Mouse (Mus musculus) CH12.LX (cell line): Measurements from ENCODE around the gene Psmd12. TPM values are rescaled to one million over a fixed set of nuclear protein-coding genes. Genes with fewer than 3 reads are reported as not detected.

Experiments used
- DNase-seq: peaks from one replicate; pipeline ENCODE4 v3.0.0-alpha.2; 2013; ENCODE audit errors: extremely low read depth
- H3K27ac ChIP-seq: 2 replicates; pipeline ENCODE4 v1.5.1; 2012; ENCODE audit warnings: low read depth, mild to moderate bottlenecking, control low read depth, moderate library complexity; ENCODE audit not compliant: insufficient read depth
- H3K27me3 ChIP-seq: replicated peaks from 2 replicates; pipeline ENCODE3; 2012; ENCODE audit warnings: inconsistent platforms
- H3K36me3 ChIP-seq, 2 experiments: replicated peaks in 1 of 2; 2 replicates each; pipeline versions ENCODE3 to v1.6.1; 2012; ENCODE audit warnings: inconsistent platforms in 1 of 2, low read length in 1 of 2, mild to moderate bottlenecking in 1 of 2, mixed read lengths in 1 of 2, moderate library complexity in 1 of 2; ENCODE audit not compliant: control insufficient read depth in 1 of 2, insufficient read depth in 1 of 2
- H3K4me1 ChIP-seq, 2 experiments: 2 replicates each; pipeline ENCODE4 v1.6.1; 2012; ENCODE audit warnings: inconsistent platforms in 1 of 2, moderate library complexity in 1 of 2; ENCODE audit not compliant: insufficient read depth in 2 of 2, control insufficient read depth in 1 of 2
- H3K4me2 ChIP-seq: 2 replicates; pipeline ENCODE4 v1.6.1; 2012; ENCODE audit warnings: low read depth, mild to moderate bottlenecking, control low read depth; ENCODE audit not compliant: poor library complexity, insufficient read depth, severe bottlenecking
- H3K4me3 ChIP-seq, 3 experiments: fragments of 150-350 bp in 1 of 3; sonication (generic) in 1 of 3; replicated peaks in 1 of 3; 2 replicates each; pipeline versions ENCODE3 to v1.5.1; 2011 to 2012; ENCODE audit warnings: low read depth in 2 of 3, low read length in 2 of 3, mild to moderate bottlenecking in 2 of 3, moderate library complexity in 2 of 3, control low read depth in 1 of 3, improper control_type of control experiment in 1 of 3, inconsistent platforms in 1 of 3, mixed read lengths in 1 of 3; ENCODE audit not compliant: poor library complexity in 1 of 3
- H3K79me2 ChIP-seq: replicated peaks from 2 replicates; pipeline ENCODE4 v1.6.1; 2012; ENCODE audit warnings: mild to moderate bottlenecking, moderate library complexity; ENCODE audit not compliant: control insufficient read depth, poor library complexity, insufficient read depth, severe bottlenecking; ENCODE audit errors: extremely low read depth
- H3K9ac ChIP-seq: 2 replicates; pipeline ENCODE4 v1.6.1; 2012; ENCODE audit warnings: low read depth, mild to moderate bottlenecking, control low read depth, moderate library complexity; ENCODE audit not compliant: insufficient read depth
- H3K9me3 ChIP-seq: replicated peaks from 2 replicates; pipeline ENCODE3; 2012; ENCODE audit warnings: low read length, inconsistent platforms, mixed read lengths
- BHLHE40 ChIP-seq: IDR thresholded peaks from 2 replicates; pipeline ENCODE4 v1.6.1; 2011; ENCODE audit warnings: mild to moderate bottlenecking, low read depth, low read length, improper control_type of control experiment
- CHD1 ChIP-seq: IDR thresholded peaks from 2 replicates; pipeline ENCODE4 v1.6.1; 2012; ENCODE audit warnings: low read depth, low read length, improper control_type of control experiment, inconsistent platforms
- CHD2 ChIP-seq: IDR thresholded peaks from 2 replicates; pipeline ENCODE4 v1.6.1; 2011; ENCODE audit warnings: low read length, improper control_type of control experiment
- CTCF ChIP-seq, 2 experiments: IDR thresholded peaks in 1 of 2; conservative IDR thresholded peaks in 1 of 2; 2 replicates each; pipeline ENCODE4 v1.5.1; 2011 to 2012; ENCODE audit warnings: low read depth in 2 of 2, low read length in 2 of 2, improper control_type of control experiment in 1 of 2, inconsistent platforms in 1 of 2, mild to moderate bottlenecking in 1 of 2, moderate library complexity in 1 of 2
- ELF1 ChIP-seq: IDR thresholded peaks from 2 replicates; pipeline ENCODE4 v1.6.1; 2014; ENCODE audit warnings: low read depth, mild to moderate bottlenecking, inconsistent platforms, low read length, improper control_type of control experiment
- ETS1 ChIP-seq: conservative IDR thresholded peaks from 2 replicates; pipeline ENCODE4 v1.6.1; 2012; ENCODE audit warnings: low read depth, mild to moderate bottlenecking, inconsistent platforms, low read length, improper control_type of control experiment, moderate library complexity
- IRF4 ChIP-seq: IDR thresholded peaks from 2 replicates; pipeline ENCODE4 v1.6.1; 2014; ENCODE audit warnings: low read depth, mild to moderate bottlenecking, inconsistent platforms, low read length, improper control_type of control experiment
- JUN ChIP-seq: IDR thresholded peaks from 2 replicates; pipeline ENCODE4 v1.6.1; 2011; ENCODE audit warnings: low read depth, mild to moderate bottlenecking, low read length, improper control_type of control experiment, moderate library complexity; ENCODE audit not compliant: insufficient read depth
- JUND ChIP-seq: conservative IDR thresholded peaks from 2 replicates; pipeline ENCODE4 v1.6.1; 2011; ENCODE audit warnings: low read depth, low read length, improper control_type of control experiment
- MAFK ChIP-seq: IDR thresholded peaks from 2 replicates; pipeline ENCODE4 v1.6.1; 2011; ENCODE audit warnings: low read length, improper control_type of control experiment; ENCODE audit not compliant: insufficient replicate concordance
- MAX ChIP-seq: IDR thresholded peaks from 2 replicates; pipeline ENCODE4 v1.6.1; 2011; ENCODE audit warnings: low read length, improper control_type of control experiment
- MAZ ChIP-seq: IDR thresholded peaks from 2 replicates; pipeline ENCODE4 v1.6.1; 2012; ENCODE audit warnings: low read depth, mild to moderate bottlenecking, inconsistent platforms, low read length, improper control_type of control experiment, moderate library complexity
- MEF2A ChIP-seq: IDR thresholded peaks from 2 replicates; pipeline ENCODE4 v1.6.1; 2014; ENCODE audit warnings: low read depth, mild to moderate bottlenecking, inconsistent platforms, low read length, improper control_type of control experiment, borderline replicate concordance
- MXI1 ChIP-seq: IDR thresholded peaks from 2 replicates; pipeline ENCODE4 v1.6.1; 2011; ENCODE audit warnings: mild to moderate bottlenecking, low read depth, low read length, improper control_type of control experiment
- MYC ChIP-seq: IDR thresholded peaks from 2 replicates; pipeline ENCODE4 v1.6.1; 2011; ENCODE audit warnings: low read depth, mild to moderate bottlenecking, improper control_type of control experiment, low read length
- NRF1 ChIP-seq: IDR thresholded peaks from 2 replicates; pipeline ENCODE4 v1.6.1; 2014; ENCODE audit warnings: low read depth, mild to moderate bottlenecking, inconsistent platforms, low read length, improper control_type of control experiment, moderate library complexity
- POLR2A ChIP-seq: IDR thresholded peaks from 2 replicates; pipeline ENCODE4 v1.6.1; 2011; ENCODE audit warnings: low read depth, mild to moderate bottlenecking, improper control_type of control experiment, low read length
- RCOR1 ChIP-seq: conservative IDR thresholded peaks from 2 replicates; pipeline ENCODE4 v1.6.1; 2012; ENCODE audit warnings: low read depth, mild to moderate bottlenecking, inconsistent platforms, low read length, improper control_type of control experiment
- SIN3A ChIP-seq: IDR thresholded peaks from 2 replicates; pipeline ENCODE4 v1.6.1; 2012; ENCODE audit warnings: low read length, improper control_type of control experiment, inconsistent platforms
- SMC3 ChIP-seq: IDR thresholded peaks from 2 replicates; pipeline ENCODE4 v1.6.1; 2011; ENCODE audit warnings: low read depth, low read length, improper control_type of control experiment
- TBP ChIP-seq: conservative IDR thresholded peaks from 2 replicates; pipeline ENCODE4 v1.6.1; 2011; ENCODE audit warnings: low read depth, low read length, improper control_type of control experiment
- TCF12 ChIP-seq: IDR thresholded peaks from 2 replicates; pipeline ENCODE4 v1.6.1; 2014; ENCODE audit warnings: low read depth, mild to moderate bottlenecking, inconsistent platforms, low read length, improper control_type of control experiment
- UBTF ChIP-seq: IDR thresholded peaks from 2 replicates; pipeline ENCODE4 v1.6.1; 2012; ENCODE audit warnings: low read depth, mild to moderate bottlenecking, inconsistent platforms, low read length, improper control_type of control experiment, moderate library complexity
- USF1 ChIP-seq: IDR thresholded peaks from 2 replicates; pipeline ENCODE4 v1.6.1; 2014; ENCODE audit warnings: low read depth, mild to moderate bottlenecking, inconsistent platforms, low read length, improper control_type of control experiment
- USF2 ChIP-seq: conservative IDR thresholded peaks from 2 replicates; pipeline ENCODE4 v1.6.1; 2011; ENCODE audit warnings: low read depth, low read length, improper control_type of control experiment
- ZMIZ1 ChIP-seq: IDR thresholded peaks from 2 replicates; pipeline ENCODE4 v1.6.1; 2012; ENCODE audit warnings: low read depth, mild to moderate bottlenecking, inconsistent platforms, low read length, improper control_type of control experiment
- dilution Hi-C: fragments of 300-500 bp; cut with MboI; formaldehyde crosslinking; loops from 2 replicates; pipeline ENCODE4 v1.14.3; 2020; ENCODE audit warnings: low sequenced_read_pairs; ENCODE audit not compliant: extremely low pct_unique_long_range_greater_than_20kb, extremely low pct_ligation_motif_present
- in situ Hi-C: fragments of 300-500 bp; cut with MboI; formaldehyde crosslinking; loops from 3 replicates; pipeline ENCODE4 v1.14.3; 2019; ENCODE audit warnings: low sequenced_read_pairs, low pct_ligation_motif_present, low pct_unique_long_range_greater_than_20kb, mixed read lengths
- polyA plus RNA-seq: library from polyadenylated mRNA; unstranded; fragments of >175 nt; gene quantifications from 2 replicates; pipeline ENCODE4 v1.2.1, GENCODE M21; 2012; ENCODE audit warnings: low read depth; ENCODE audit not compliant: insufficient read length
- total RNA-seq, 2 experiments: library from RNA; depleted of rRNA; stranded (reverse); fragments of 300-350 nt in 1 of 2; fragments of >200 nt in 1 of 2; gene quantifications; 2 replicates each; pipeline ENCODE4 v1.2.3; 2012 to 2014

The Psmd12 gene
- total and polyA plus RNA-seq, 3 experiments, result 108 to 257 (median 151) TPM

DNA sequence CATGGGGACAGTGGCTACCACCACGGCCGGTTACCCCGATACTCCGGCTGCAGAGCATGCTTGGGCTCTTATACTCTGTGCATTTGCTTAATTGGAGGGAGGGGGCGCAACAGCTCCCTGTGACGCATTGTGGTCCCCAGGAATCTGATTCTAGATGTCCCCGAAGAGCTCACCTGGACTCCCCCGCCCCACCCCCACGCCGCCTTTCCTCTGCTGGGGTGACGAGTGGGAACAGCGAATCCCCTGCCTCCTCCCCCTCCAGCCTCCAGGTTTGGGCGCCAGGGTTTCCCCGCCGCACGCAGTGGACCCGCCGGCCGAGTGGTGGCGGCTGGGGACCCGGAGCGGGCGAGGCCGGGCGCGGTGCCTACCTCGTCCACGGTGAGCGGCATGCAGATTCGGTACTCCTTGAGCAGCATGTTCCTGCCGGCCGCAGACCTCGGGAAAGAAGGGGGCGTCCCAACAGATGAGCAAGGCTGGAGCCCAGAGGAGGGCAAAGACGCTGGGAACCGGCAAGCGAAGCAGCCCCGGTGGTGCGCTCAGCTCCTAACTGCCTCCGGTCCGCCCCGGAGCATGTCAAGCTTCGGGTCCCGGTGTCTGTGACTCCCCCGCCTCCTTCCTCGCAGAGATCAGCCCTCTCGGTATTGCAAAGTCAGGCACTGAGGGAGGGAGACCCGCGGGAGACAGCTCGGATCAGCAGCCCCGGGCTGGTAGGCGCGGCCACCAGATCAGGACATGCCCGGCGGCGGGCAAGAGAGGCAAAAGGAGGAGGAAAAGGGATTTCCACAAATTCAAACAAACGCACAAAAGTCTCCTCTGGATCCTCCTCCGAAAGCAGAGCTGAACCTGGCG, 9.5 kb upstream of the Psmd12 start:
- Histone ChIP-seq H3K36me3 (no peaks in the 10 kb centered on the region), H3K27ac (no peak overlapping the region), H3K9me3 (no peaks in the 10 kb centered on the region), H3K4me1 (peaks cover 3 to 23% of the 10 kb centered on the region in 2 experiments; a peak in 3 of 4 replicates), H3K4me2 (peak overlapping the region; percentile 83), H3K27me3 (peaks cover 2% of the 10 kb centered on the region), H3K79me2 (no peaks in the 10 kb centered on the region), H3K4me3 (peak overlapping the region; percentile 67 to 81 (median 72)), H3K9ac (peak overlapping the region; percentile 27)
- dilution Hi-C loops, result no loop called here
- peak; percentile 51 for DNase-seq
- 0 out of 2 replicates have a peak, but pooled peaks have one; percentile 0 for TF ChIP-seq MYC
- peak; percentile 22 for TF ChIP-seq SIN3A
- 0 out of 2 replicates have a peak, but pooled peaks have one; percentile 20 for TF ChIP-seq ZMIZ1
- TF ChIP-seq MXI1, result peak; percentile 61; the same call in 1 of the 2 replicates
- TF ChIP-seq CTCF (conservative IDR thresholded peaks at IDR 0.05 in 1 of 2, IDR thresholded peaks at IDR 0.05 in 1 of 2; ENCODE audit: low read depth in 2 of 2, low read length in 2 of 2), result peak in 1 of 2 experiments; percentile 7; a peak in 1 of 4 replicates
- TF ChIP-seq CHD2, result 0 out of 2 replicates have a peak, but pooled peaks have one; percentile 25
- TF ChIP-seq UBTF, result peak; percentile 96; the same call in 1 of the 2 replicates
- no peak for TF ChIP-seq SMC3
- no peak for TF ChIP-seq USF1
- 0 out of 2 replicates have a peak, but pooled peaks have one; percentile 13 for TF ChIP-seq CHD1
- no peak for TF ChIP-seq ELF1
- no peak for TF ChIP-seq RCOR1
- no peak for TF ChIP-seq MAZ
- peak; percentile 16; the same call in 1 of the 2 replicates for TF ChIP-seq TBP
- TF ChIP-seq NRF1, result 0 out of 2 replicates have a peak, but pooled peaks have one; percentile 10
- in situ Hi-C loops, result loop anchor here (5.0 kb wide), 3 partner anchors 92 to 252 kb away; no protein-coding TSS in a partner anchor

DNA sequence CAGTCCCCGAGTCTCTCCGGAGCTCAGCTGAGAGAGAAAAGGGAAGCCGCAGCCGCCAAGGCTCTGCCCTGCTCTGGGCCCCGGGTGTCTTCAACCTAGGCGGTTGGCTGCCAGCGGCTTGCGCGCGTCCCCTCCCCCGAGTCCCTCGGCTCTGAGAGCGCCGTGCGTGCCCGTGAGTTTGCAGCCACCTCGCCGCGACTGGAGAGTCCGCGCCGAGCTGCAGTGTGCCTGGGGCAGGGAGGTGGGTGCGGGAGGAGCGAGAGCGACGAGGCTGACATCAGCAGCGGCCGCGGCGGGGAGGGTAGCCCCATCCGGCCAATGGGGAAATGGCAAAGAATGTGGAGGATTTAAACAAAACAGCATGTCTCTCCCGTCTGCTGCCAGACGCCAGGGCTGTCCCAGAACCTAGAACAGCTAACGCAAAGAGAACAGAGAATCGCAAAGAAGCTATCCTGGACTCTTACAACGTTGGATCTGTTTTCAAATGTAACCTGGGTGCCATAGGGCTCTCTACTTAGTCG, 8.7 kb upstream of the Psmd12 start, which contains the start of gene Pitpnc1:
Pitpnc1 (minus strand) TSS at position 179 of the 521 bp plus-strand sequence.
- dilution Hi-C loops, result no loop called here
- DNase-seq, result peak; percentile 80
- no peaks in the 10 kb centered on the region for H3K36me3 ChIP-seq
- H3K4me2 ChIP-seq, result peak within 1 kb of the TSS; percentile 83
- no peaks in the 10 kb centered on the region for H3K79me2 ChIP-seq
- peaks cover 3 to 23% of the 10 kb centered on the region in 2 experiments; a peak in 3 of 4 replicates for H3K4me1 ChIP-seq
- peak within 1 kb of the TSS; percentile 67 to 81 (median 72) for H3K4me3 ChIP-seq
- in situ Hi-C loops, result loop anchor here (5.0 kb wide), 3 partner anchors 93 to 253 kb away; no protein-coding TSS in a partner anchor
- H3K9ac ChIP-seq, result peak within 1 kb of the TSS; percentile 27
- H3K9me3 ChIP-seq, result no peaks in the 10 kb centered on the region
- H3K27ac ChIP-seq, result no peak within 1 kb of the TSS
- H3K27me3 ChIP-seq, result peaks cover 2% of the 10 kb centered on the region
- no peak for TF ChIP-seq MAFK
- TF ChIP-seq MEF2A, result peak; percentile 56
- no peak for TF ChIP-seq JUND
- TF ChIP-seq POLR2A, result peak; percentile 75
- TF ChIP-seq MAX, result 0 out of 2 replicates have a peak, but pooled peaks have one; percentile 34
- peak; percentile 69; the same call in 1 of the 2 replicates for TF ChIP-seq ZMIZ1
- no peak for TF ChIP-seq CHD1
- TF ChIP-seq ELF1, result peak; percentile 32; the same call in 1 of the 2 replicates
- TF ChIP-seq ETS1, result peak; percentile 37; the same call in 1 of the 2 replicates
- TF ChIP-seq TCF12, result peak; percentile 50
- TF ChIP-seq JUN, result no peak
- TF ChIP-seq USF2, result no peak
- 0 out of 4 replicates have a peak, but pooled peaks of 1 of the 2 experiments have one; percentile 4 for TF ChIP-seq CTCF (conservative IDR thresholded peaks at IDR 0.05 in 1 of 2, IDR thresholded peaks at IDR 0.05 in 1 of 2; ENCODE audit: low read depth in 2 of 2, low read length in 2 of 2)
- TF ChIP-seq SMC3, result no peak
- TF ChIP-seq IRF4, result no peak; the same call in 1 of the 2 replicates
- peak; percentile 42; the same call in 1 of the 2 replicates for TF ChIP-seq BHLHE40
- TF ChIP-seq NRF1, result peak; percentile 35
- peak; percentile 99 for TF ChIP-seq UBTF
- peak; percentile 82 for TF ChIP-seq SIN3A
- TF ChIP-seq TBP, result 0 out of 2 replicates have a peak, but pooled peaks have one; percentile 60
- TF ChIP-seq MXI1, result peak; percentile 90
- peak; percentile 20; the same call in 1 of the 2 replicates for TF ChIP-seq MYC
